Comparison of ENCODE assay signal across 10 mouse cellular contexts in genomic region chr12:28704381-28704780, GRCm38 (mm10). TPM values are rescaled to one million over a fixed set of nuclear protein-coding genes. Genes with fewer than 3 reads are reported as not detected.
DNase-seq lines count a peak whose midpoint lies in the region; ATAC-seq and TF ChIP-seq lines count a peak whose summit lies in the region.
"Had no signal": no experiment of that assay in that cellular context is flagged by ENCODE, and none has a peak within 500 bp of the region (broad histone marks: within the 10 kb centered on the region; RNA-seq: fewer than 3 reads in every experiment).

No protein-coding gene starts in this region.

- no peak overlapping the region for H3K4me3 ChIP-seq in ES-Bruce4 (ENCODE audit: low read depth, low read length)
- no peak overlapping the region for H3K4me3 ChIP-seq in midbrain, embryonic 12.5 days
- H3K4me3 ChIP-seq: stomach, embryonic 15.5 days had no signal

- H3K9ac ChIP-seq in ES-Bruce4 (ENCODE audit: low read depth, poor library complexity, severe bottlenecking): no peak overlapping the region
- H3K9ac ChIP-seq in midbrain, embryonic 12.5 days (replicated peaks): no peak overlapping the region
- H3K9ac ChIP-seq: stomach, embryonic 15.5 days had no signal

- DNase-seq in cerebellum, postnatal 14 days: peak; percentile 22 to 43
- DNase-seq in embryo, embryonic 10.5 days (ENCODE audit: low spot score): peak; percentile 80
- DNase-seq in frontal cortex, postnatal 25 days (ENCODE audit: low spot score in 2 of 2): no peak
- DNase-seq in spleen, adult 12 weeks (ENCODE audit: low spot score): no peak
- no peak for DNase-seq in layer of hippocampus, adult 8-10 months (ENCODE audit: low spot score in 2 of 2)

- no peaks in the 10 kb centered on the region for H3K36me3 ChIP-seq in ES-Bruce4 (ENCODE audit: control insufficient read depth, insufficient read depth, low read length, poor library complexity, severe bottlenecking)
- peaks cover 8% of the 10 kb centered on the region for H3K36me3 ChIP-seq in midbrain, embryonic 12.5 days

- H3K27me3 ChIP-seq in ES-Bruce4 (ENCODE audit: control insufficient read depth, insufficient read depth, low read length, poor library complexity, severe bottlenecking): no peaks in the 10 kb centered on the region
- 0 out of 2 replicates have a peak, but pooled peaks cover 3% of the 10 kb centered on the region for H3K27me3 ChIP-seq in midbrain, embryonic 12.5 days
- H3K27me3 ChIP-seq: stomach, embryonic 15.5 days had no signal

- H3K9me3 ChIP-seq in ES-Bruce4 (replicated peaks; ENCODE audit: control insufficient read depth, insufficient read depth, low read length, poor library complexity, severe bottlenecking): no peaks in the 10 kb centered on the region
- H3K9me3 ChIP-seq in midbrain, embryonic 12.5 days: no peaks in the 10 kb centered on the region
- H3K9me3 ChIP-seq: stomach, embryonic 15.5 days had no signal

- no peak for ATAC-seq in cerebellum, adult (ENCODE audit: insufficient number of reproducible peaks, low FRiP score, low TSS enrichment)
- ATAC-seq in midbrain, embryonic 12.5 days (ENCODE audit: low FRiP score, low read depth): no peak
- ATAC-seq: activated CD4-positive, CD25-positive, alpha-beta regulatory T cell, adult 4 months had no signal

- no peak for TF ChIP-seq EP300 in ES-Bruce4 (IDR thresholded peaks at IDR 0.05; ENCODE audit: insufficient read depth, low read depth, low read length)

- H3K27ac ChIP-seq in ES-Bruce4 (ENCODE audit: insufficient read depth, low read length): no peak overlapping the region
- H3K27ac ChIP-seq in midbrain, embryonic 12.5 days (replicated peaks): 0 out of 2 replicates have a peak overlapping the region, but pooled peaks have one; percentile 0
- H3K27ac ChIP-seq: stomach, embryonic 15.5 days had no signal

- WGBS in midbrain, embryonic 12.5 days: 3% methylated on average over 12 of the region's 12 CpGs

- TF ChIP-seq CTCF in ES-Bruce4 (IDR thresholded peaks at IDR 0.05; ENCODE audit: low read depth, low read length): peak; percentile 8

- H3K4me2 ChIP-seq in midbrain, embryonic 12.5 days (replicated peaks): no peak overlapping the region
- H3K4me2 ChIP-seq: stomach, embryonic 15.5 days had no signal

- TF ChIP-seq POLR2A in ES-Bruce4 (IDR thresholded peaks at IDR 0.05; ENCODE audit: insufficient read depth, low read length): no peak

- no peaks in the 10 kb centered on the region for H3K4me1 ChIP-seq in ES-Bruce4 (ENCODE audit: control insufficient read depth, insufficient read depth, low read length)
- peaks cover 21% of the 10 kb centered on the region for H3K4me1 ChIP-seq in midbrain, embryonic 12.5 days
- H3K4me1 ChIP-seq: stomach, embryonic 15.5 days had no signal

RNA-seq across cellular contexts. Expression of gene Adi1, which starts 29.4 kb away (rescaled TPM):
- 54.2 and 59.0 TPM in 2 replicates for polyA plus RNA-seq in ES-Bruce4 (2011; ENCODE audit: insufficient read depth, insufficient read length, low read depth, missing spikeins)
- polyA plus RNA-seq in midbrain, embryonic 12.5 days (2016; fragmentation: Nextera tagmentation; extraction: Ambion mirVana): 36.5 and 37.8 TPM in 2 replicates
- 10 to 100 TPM; 41.6 to 48.1 (median 43.4) TPM for total RNA-seq in layer of hippocampus, adult 8-10 months (2022)

RNA-seq across cellular contexts. Expression of gene Trappc12, which starts 45.9 kb away (rescaled TPM):
- polyA plus RNA-seq in ES-Bruce4 (2011; ENCODE audit: insufficient read depth, insufficient read length, low read depth, missing spikeins): 27.4 and 29.6 TPM in 2 replicates
- polyA plus RNA-seq in midbrain, embryonic 12.5 days (2016; fragmentation: Nextera tagmentation; extraction: Ambion mirVana): 42.1 and 45.8 TPM in 2 replicates
- 10 to 100 TPM; 56.4 to 64.8 (median 59.1) TPM for total RNA-seq in layer of hippocampus, adult 8-10 months (2022)

RNA-seq across cellular contexts. Expression of gene Eipr1, which starts 47.2 kb away (rescaled TPM):
- polyA plus RNA-seq in ES-Bruce4 (2011; ENCODE audit: insufficient read depth, insufficient read length, low read depth, missing spikeins): 18.4 and 24.2 TPM in 2 replicates
- polyA plus RNA-seq in midbrain, embryonic 12.5 days (2016; fragmentation: Nextera tagmentation; extraction: Ambion mirVana): 53.6 and 55.0 TPM in 2 replicates
- 10 to 100 TPM; 45.7 to 63.2 (median 54.1) TPM for total RNA-seq in layer of hippocampus, adult 8-10 months (2022)

RNA-seq across cellular contexts. Expression of gene Rnaseh1, which starts 55.0 kb away (rescaled TPM):
- polyA plus RNA-seq in ES-Bruce4 (2011; ENCODE audit: insufficient read depth, insufficient read length, low read depth, missing spikeins): 31.1 and 37.0 TPM in 2 replicates
- 29.4 and 31.1 TPM in 2 replicates for polyA plus RNA-seq in midbrain, embryonic 12.5 days (2016; fragmentation: Nextera tagmentation; extraction: Ambion mirVana)
- 10 to 100 TPM; 13.4 to 16.3 (median 14.5) TPM for total RNA-seq in layer of hippocampus, adult 8-10 months (2022)

Comparison
In these comparisons a context has a peak if more than half of its experiments do, and no peak if none do; other contexts are left out.
1. DNase-seq: peak in cerebellum, postnatal 14 days (2 of 2) and embryo, embryonic 10.5 days (single experiment); none in frontal cortex, postnatal 25 days (0 of 2), spleen, adult 12 weeks (single experiment) and layer of hippocampus, adult 8-10 months (0 of 2).